Mouse (Mus musculus): ENCODE data around the gene Gm11437. TPM values are rescaled to one million over a fixed set of nuclear protein-coding genes. Genes with fewer than 3 reads are reported as not detected.

The Gm11437 gene
- total RNA-seq (2021) = not detected
- long read RNA-seq, experiment 1 = 0 reads
- long read RNA-seq, experiment 2 = 0 reads

DNA sequence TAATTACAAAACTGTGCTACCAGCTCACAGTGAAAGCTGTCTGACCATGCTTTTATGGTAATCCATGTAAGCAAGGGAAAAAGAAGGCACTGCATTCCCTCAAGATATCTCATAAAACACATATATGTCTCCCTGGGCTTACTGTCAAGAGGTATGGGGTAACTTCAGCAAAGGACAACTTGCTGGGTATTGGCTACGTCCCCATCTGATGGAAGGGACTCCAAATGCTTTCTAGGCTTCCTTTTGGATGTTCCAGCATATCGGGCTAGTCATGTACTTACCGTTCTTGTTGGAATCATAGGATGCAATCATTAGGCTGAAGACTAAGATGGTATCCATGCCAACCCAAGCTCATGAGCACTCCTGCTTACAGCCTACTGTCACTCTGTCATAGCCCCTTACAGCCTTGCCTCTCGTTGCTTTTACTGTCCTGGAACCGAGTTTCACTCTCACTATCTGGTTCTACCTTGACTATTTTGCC, at the start of gene Gm11437:
TSS of gene Gm11437 (minus strand) at position 431 of the 481 bp plus-strand sequence.
- no peak for DNase-seq (ENCODE audit: low spot score)

DNA sequence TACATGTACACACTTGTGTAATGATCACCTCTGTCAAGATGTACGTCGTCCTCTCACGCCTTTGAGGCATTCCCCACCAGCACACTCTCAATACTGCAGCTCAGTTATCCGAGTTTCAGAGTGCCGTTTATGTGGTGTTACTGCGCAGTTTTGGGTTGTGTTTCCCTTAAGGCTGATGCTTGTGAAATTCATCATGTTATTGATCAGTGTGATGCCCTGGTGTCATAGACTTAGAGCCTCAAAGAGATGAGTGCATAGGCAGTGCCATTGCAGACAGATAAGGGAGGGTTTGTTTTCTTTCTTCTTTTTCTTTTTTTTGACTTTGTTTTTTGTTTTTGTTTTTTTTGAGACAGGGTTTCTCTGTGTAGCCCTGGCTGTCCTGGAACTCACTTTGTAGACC, 43.6 kb upstream of the Gm11437 start:
- no peak for DNase-seq (ENCODE audit: low spot score)

DNA sequence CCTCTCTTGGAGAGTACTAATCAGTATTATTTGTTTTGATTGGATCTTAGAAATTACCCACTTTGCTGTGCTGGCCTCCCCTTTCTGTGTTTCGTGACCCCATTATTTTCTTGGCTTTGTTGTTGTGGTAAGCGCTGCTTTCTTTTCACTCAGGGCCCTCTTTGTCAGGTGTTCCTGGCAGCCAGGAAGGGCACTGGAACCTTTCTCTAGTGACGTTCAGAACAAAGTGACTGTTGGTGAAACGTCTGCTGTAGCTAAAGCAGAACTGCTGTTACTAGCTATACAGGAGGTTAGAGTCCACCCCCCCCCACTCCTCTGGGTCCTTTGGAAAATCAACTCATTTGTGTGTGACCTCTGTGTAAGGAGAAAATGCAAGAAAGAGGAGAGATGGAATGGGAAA, 38.5 kb upstream of the Gm11437 start:
- no peak for DNase-seq (ENCODE audit: low spot score)

DNA sequence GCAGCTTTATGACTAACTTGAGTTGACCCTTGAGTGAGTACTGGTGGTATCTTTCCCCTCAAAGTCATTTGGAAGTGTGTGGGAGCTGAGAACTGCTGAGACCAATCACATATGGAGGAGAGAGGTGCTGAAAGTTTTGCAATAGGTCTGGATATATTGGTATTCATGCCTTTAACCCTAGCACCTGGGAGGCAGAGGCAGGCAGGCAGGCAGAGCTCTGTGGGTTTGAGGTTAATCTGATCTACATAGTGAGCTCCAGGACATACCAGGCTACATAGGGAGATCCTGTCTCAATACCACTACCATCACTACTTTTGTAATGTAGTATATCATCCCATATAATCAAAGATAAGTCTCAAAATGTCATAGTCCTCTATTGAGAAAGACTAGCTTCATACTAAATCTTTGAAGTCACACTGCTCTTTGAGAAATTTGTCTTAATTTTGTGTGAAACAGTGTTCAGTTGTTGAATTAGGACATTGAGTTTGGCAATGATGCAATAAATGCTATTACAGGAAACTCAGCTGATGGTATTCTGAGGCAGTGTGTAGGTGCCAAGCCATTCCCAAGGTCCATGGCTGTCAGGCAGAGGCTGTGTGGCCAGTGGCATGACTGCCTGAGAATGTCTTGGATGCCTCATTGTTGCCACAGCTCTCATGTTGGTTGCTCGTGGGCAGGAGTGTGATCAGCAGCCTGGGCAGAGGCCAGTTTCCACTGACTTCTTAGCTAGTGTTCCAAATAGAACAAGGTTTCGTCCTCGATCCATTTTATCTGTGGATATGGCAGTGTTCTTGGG, 30.5 kb upstream of the Gm11437 start:
- peak; percentile 60 for DNase-seq (ENCODE audit: low spot score)

DNA sequence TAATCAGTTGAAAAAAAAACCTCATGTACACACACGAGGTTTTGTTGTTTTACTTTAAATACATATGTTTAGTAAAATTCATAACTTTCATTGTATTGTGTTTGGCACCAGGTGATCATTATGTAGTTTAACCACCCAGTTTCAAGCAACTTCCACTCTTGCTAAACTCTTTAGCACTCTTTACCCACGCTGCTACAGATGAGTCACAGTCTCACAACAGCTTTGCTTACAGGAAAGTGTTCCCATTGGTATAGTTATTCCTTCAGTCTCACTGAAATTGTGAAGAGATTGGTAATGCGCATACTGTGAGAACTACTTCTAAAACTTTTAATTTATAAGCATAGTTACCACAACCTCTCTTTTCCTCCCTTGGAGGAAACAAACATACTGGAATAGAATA, 27.5 kb upstream of the Gm11437 start:
- DNase-seq (ENCODE audit: low spot score) = no peak

DNA sequence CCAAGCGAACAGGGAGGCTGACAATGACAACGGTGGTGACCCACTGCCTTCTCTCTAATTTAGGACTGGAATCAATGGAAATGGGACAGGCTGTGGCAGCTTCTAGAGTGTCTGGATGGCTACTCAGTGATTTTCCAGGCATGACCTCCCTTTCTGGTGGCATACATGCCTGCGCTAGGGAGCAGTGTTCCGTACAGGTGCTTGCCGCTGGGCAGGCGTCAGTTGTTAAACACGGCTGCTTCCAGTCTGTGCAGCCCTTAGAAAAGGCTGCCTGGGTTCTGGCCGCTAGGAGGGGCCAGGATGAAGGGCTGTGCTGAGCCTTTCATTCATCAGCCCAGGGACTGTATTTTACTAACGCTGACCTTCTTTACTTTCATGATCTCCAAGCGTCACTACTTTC, 26.0 kb upstream of the Gm11437 start:
- no peak for DNase-seq (ENCODE audit: low spot score)

DNA sequence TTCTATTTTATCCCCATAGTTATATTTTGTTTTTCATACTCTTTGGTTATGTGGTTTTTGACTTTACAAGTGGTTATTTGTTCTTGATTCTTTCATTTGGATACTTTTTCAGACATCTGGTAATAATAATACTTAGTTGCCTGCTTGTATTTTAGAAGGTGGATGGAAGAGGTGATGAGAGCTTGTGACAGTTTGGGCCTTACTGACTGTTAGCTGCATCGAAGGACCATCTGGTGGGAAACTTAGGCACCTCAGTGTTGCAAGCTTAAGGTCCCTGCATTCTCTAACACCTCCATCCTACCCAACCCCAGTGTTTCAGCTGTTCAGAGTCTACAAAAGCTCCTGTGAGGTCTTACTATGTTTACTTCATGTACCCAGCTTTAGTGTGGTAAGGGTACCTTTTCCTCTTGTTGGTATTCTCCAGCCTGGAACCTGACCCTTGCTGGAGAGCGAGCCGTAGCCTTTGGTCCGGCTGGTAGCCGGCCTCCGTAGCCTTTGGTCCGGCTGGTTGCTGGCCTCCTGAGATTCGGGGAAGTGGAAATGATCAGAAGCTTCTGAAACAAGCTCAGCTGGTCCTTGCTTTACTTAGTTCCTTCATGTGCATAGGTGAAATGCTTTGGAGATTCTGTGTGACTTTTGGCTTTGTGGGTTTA, 23.4 kb upstream of the Gm11437 start:
- no peak for DNase-seq (ENCODE audit: low spot score)

DNA sequence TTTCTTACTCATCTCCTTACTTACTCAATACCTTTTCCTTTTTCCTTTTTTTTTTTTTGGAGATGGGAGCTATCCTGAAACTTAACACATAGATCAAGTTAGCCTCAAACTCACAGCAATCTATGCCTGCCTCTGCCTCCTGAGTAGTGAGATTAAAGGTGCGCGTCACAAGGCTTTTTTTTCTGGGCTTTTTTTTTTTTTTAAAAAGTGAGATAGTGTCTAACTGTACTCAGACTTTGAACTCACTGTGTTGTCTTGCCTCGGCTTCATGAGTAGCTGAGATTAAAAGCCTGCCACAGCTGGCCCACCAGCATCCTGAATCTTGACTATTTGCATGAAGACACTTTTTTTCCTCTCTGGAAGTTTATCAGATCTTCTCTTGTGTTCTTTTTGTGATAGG, 21.3 kb upstream of the Gm11437 start:
- DNase-seq (ENCODE audit: low spot score) = no peak

DNA sequence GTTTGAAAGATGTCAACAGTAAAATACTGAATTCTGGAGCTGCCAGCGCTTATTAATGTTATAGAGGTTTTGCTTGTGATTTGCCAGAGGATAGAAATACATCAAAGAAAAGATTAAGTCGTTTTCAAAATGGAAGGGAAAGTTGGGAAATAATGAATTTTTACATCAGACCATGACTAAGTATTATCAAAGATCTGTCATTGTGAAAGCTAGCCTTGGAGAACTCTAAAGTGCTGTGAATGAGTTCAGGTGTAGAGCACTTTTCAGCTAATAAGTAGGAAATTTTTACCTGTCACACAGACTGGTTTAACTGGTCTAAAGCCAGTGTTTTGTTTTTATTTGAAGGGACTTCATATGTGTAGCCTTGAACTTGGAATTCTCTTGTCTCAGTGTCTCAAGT, 14.0 kb upstream of the Gm11437 start:
- no peak for DNase-seq (ENCODE audit: low spot score)

DNA sequence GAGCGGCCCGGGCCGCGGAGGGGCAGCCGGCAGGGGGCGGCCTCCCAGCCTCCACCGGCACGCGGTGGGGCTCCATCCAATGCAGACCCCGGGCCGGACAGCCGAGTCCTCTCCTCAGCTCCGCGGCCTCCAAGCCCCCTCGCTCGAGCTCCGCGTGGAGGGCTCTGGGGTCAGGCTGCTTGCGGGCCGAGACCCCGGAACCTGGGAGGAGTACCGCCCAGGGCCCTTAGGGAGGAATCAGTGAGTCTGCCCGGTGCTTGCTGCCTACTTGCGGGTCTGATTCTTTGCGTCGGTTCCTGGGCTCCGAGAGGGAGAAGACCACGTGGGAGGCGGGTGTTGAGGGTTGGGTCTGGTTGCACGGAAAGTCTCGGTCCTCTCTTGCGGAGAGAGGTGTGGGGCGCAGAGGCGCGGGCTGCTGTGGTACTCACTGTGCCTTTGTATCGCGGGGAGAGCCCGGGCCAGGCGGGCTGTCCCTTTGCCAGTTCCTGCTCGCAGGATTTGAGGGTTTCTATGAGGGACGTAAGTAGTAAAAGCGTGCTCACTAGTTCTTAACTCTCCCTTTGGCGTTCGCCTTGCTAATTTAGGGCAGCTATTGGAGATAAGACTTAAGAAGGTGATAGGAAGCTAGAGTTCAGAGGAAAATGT, 12.8 kb upstream of the Gm11437 start:
- peak; percentile 67 for DNase-seq (ENCODE audit: low spot score)

DNA sequence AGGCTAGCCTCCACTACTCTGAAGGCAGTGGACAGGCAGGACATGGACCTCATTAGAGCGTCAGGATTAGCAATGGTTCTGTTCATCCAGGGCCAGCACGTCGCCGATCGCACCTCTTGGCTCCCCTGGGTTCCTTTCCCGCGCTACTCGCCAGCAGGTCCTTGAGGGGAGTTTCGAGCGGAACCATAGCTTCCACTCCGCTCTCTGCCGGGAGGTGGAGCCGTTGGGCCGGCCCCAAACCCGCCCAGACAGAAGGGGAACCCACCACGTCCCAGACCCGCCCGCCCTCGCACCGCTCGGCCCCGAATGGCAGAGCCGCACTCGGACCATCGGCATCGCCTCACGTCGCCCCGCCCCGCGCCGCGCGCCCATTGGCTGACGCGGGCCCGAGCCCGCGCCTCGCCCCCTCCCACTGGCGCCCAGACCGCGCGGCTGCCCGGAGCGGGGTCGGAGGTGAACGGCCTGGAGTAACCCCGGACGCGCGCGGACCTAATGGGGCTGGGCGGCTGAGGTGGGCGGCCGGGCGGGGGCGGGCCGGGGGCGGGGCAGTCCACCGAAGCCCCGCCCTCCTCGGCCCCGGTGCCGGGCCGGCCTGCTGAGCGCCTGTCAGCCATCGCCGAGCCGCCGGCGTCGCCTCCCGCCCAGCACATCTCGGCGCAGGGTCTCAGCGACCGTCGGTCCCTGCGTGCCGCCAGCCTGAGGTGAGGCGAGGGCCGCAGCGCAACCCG, 12.1 kb upstream of the Gm11437 start:
- DNase-seq (ENCODE audit: low spot score) = peak; percentile 96

DNA sequence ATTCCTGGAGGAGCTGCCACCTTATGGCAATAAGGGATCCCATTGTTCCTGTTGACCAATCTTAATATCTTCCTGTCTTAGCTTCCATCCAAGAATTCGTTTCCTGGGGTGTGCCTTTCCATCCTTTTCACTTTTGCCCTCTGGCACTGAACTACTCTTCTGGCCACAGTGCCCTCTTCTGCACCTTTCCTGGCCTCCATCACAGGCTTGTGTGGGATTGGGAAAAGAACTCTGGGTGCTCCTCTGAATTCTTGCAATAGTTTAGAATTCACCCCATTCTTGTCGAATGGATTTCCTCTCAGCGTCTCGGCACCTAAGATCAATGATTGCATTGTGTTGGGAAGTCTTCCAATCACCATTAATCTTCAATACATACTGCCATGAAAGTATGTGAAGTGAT, 11.3 kb upstream of the Gm11437 start:
- DNase-seq (ENCODE audit: low spot score) = no peak

DNA sequence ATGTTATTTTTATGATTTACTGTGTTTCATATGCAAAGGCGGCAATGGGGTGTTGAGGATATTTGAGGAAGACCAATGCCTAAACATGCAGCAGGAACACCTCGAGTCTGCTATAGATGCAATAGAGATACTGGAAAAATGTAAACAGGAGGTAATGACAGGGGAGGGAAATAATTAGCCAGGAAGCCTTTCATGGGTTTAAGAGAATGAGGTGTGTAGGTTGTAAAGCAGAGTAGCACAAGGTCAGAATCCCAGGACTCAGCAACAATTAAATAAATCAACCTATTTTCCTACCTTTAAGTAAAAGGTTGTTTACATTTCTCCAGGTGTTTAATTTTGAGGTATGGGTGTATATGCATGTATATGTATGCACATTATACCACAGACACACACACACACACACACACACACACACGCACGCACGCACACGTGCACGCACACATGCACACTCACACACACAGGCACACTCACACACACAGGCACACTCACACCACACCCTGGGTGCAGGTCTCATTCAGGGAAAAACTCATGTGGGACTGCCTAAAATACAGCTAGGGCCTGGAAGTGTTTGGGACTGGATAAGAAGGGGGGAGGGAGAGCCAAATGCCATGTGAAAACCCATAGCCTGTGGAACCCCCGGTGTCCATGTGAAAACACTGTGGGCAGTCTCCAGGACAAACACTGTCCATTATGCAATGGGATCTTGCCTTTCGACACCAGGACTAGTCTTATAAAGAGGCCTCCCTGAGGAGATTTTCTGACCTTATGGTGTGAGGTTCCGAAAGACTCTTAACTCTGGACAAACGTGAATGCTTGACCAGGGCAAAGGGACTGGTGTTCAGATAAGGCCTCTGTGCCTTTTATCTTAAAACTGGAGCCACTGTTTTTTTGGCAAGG, 5.5 kb upstream of the Gm11437 start:
- DNase-seq (ENCODE audit: low spot score) = no peak

DNA sequence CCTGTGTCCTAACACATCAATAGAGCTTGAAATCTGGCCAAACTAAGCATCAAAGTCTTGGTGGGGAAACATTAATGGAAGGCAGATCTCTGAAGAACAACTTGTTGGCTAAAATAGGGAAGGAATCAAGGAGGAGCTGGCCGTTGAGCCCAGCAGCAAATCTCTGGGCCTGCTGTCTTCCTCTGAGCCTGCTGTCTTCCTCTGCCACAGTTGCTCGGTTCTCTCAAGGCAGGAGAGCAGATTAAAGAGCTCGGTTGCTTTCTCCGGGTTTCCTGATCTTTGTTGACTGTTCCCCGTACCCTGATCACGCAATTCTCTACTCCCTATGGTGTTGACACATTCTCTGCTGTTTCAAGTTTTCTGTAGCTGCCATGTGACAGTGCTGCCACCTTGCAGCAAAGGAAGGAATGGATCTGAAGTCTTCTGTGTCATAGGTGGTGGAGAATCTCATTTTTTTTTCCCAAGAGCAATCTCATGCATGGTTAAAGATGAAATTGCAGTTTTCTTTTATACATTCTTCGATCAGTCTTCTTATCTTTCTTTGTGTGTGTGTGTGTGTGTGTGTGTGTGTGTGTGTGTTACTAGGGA, 1.5 kb upstream of the Gm11437 start:
- DNase-seq (ENCODE audit: low spot score) = peak; percentile 32

DNA sequence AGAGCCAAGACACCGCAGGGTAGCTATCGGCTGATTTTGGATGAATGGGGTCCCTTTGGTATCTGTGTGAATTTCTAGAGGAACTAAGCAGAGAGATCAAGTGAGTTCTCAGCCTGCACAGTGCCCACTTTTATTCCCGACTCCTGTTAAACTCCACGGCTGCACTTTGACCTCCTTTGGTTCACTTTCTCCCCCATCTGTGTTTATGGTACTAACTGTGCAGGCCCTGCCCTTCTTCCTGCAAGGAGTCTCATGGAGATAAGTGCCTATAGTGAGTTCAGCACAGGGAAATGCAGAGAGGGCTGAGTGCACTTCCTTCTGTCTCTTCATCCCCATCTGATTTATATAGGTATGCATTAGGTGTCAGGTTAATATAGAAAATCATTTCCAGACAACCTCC, 2.7 kb downstream of the Gm11437 start:
- DNase-seq (ENCODE audit: low spot score) = no peak

DNA sequence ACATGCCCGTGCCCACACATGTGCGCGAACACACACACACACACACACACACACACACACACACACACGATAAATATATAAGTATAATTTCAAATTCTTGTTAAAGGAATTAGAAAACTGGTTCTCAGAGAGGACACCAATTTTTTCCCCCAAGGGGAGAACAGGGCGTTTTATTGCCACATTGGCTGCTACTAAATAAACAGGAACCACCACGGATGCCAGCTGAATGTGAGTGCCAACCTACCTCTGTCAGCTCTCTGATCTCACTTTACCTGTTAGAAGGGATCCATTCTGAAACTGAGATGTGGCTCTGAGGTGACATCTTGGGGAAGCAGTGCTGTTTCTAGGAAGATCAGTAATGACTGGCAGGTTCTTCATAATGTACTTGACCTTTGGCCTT, 3.2 kb downstream of the Gm11437 start:
- DNase-seq (ENCODE audit: low spot score) = no peak

DNA sequence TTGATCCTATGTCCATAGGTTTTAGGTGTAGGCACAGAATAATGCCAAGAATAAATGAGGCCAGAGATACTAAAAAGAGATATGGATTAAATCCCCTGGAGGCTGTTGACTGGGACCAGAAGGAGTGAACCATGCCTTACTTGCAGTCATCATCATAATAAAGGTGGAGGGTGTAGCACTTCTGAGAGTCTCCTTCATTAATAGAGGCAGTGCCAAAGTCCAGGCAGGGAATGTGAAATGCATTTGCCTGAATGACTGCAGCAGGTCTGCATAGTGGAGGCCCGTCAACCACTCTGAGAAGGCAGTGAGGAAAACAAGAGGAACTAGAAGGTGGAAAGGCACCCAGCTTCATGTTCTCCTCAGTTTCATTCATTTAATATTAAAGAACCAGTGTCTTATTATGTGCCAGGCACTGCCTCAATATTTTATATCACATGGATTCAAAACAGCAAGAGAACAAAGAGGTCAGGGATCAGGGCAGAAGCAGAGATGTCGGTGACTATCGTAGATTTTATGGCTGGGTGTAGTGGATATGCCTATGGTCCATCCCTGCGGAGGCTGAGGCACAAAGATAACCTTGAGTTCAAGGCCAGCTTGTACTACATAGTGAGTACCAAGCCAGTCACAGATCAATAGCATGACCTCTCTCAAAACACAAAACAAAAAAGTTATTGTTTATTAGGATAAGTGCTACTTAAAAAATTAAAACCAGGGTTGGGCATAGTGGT, 10.6 kb downstream of the Gm11437 start:
- no peak for DNase-seq (ENCODE audit: low spot score)

DNA sequence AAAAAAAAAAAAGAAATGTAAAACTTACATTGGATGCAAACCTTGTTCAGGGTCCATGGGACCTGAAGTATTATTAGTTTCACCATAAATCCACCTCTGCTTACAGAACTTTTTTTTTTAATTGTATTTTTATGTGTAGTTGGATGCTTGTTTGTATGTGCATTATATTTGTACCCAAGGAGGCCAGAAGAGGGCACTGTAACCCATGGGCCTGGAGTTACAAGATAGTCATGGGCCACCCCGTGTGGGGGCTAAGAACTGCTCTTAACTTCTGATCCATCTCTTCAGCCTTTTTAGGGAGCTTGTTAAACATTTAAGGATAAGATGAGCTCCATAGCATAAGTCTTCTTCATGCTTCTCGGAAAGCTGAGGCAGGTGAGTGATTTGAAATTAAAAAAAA, 16.4 kb downstream of the Gm11437 start:
- no peak for DNase-seq (ENCODE audit: low spot score)

DNA sequence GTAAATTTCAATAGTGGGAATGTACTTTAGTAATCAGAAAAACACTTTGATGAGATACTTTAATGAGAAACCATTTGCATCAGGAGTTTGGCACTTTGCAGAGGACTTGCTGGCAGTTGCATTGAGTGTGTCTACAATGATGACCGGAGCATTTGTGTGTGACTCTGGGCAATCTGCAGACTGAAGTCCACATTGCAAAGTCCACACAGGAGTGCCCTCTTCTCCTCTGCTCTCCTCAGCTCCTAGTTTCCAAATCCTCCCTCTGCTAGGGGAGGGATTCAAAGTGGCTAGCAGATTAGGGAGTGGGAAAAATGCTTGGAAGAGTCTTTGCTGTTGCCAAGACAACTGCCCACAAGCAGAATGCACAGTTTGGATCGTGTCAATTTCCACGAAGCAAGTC, 21.2 kb downstream of the Gm11437 start:
- DNase-seq (ENCODE audit: low spot score) = no peak

All from gastrocnemius, adult 18-20 months (tissue).